Mouse (Mus musculus) testis, postnatal 10 days (tissue): ENCODE results near the gene ccdc198.
A peak's percentile ranks its signal among the peaks of the same experiment; 100 is the strongest.

Experiments
- DNase-seq: peaks from one replicate; pipeline ENCODE4 v3.0.0; 2021; ENCODE audit warnings: low spot score

The ccdc198 gene

GRCm38 (mm10) chr14:49197031-49197527, 48.2 kb downstream of the ccdc198 start:
- DNase-seq: no peak

- DNase-seq: no peak
Measured at GRCm38 (mm10) chr14:49186270-49186669, 59.0 kb downstream of the ccdc198 start.

DNA sequence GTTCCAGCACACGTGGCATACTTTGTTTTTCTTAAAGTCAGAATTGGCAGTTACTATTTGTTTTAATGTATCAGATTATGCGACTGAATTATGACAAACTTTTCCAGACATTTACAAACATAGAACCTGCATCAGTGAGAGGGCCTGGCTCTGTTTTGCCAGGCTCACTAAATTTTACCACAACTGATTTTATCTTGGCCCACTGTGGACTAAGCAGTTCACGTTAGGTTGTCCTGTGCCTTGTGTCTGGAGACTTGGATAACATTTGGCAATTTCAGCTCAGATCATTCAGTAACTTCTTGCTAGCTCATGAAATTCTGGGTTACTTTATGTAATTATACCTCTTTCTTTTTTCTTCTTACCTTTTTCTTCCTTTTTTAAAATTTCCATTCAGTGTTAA, 65.5 kb downstream of the ccdc198 start:
- no peak for DNase-seq

GRCm38 (mm10) chr14:49173290-49174135, 71.8 kb downstream of the ccdc198 start:
- peak; percentile 41 for DNase-seq

- DNase-seq: peak; percentile 73
Measured at GRCm38 (mm10) chr14:49172582-49172988, 72.7 kb downstream of the ccdc198 start.

DNA sequence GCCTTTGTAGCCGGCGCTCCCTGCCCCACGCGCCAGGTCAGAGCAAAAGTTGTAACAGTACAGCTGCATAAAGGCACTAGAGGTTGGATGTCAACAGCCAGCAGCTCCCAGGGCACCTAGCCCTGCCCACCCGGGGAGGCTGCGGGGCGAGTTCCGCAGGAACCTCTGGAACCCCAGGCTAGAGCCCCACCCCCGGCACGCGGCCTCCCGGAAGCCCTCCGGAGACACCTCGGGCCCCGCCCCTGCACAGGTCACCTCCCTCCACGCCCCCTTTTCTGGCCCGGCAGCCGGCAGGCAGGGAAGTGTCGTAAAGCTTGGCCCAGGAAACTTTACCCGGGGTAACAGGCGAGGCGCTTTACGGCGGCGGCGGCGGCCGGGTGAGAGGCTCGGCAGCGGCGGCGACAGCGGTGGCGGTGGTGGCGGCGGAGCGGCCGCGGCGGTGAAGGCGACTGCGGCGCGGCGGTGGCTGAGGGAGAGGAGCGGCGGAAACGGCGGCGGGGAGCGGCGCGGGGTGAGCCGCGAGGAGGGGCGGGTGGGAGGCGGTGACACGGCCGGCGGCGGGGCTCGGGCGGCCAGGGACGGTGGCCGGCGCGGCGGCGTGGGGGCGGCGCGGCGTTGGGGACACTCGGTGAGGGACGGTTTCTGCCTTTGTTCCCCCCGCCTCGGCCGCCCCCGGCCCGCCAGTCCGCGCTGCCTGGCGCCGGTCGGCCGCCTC, 73.2 kb downstream of the ccdc198 start, which contains the start of gene Naa30:
Naa30 (plus strand) TSS at position 360 of the 715 bp plus-strand sequence.
- DNase-seq: peak; percentile 97

GRCm38 (mm10) chr14:49171286-49171685, 74.0 kb downstream of the ccdc198 start:
- no peak for DNase-seq
